Mouse (Mus musculus) fibroblast of lung, adult 2 months (primary cell): ENCODE data around the gene Pacsin1.
"Not testable (repeated sequence)": the region's sequence is repeated elsewhere in the genome, so short reads cannot be mapped to it uniquely, and the experiment has no call there.

Experiments used
- DNase-seq: peaks from one replicate; pipeline ENCODE4 v3.0.0-alpha.2; 2011; ENCODE audit warnings: low read depth

Gene Pacsin1

DNA sequence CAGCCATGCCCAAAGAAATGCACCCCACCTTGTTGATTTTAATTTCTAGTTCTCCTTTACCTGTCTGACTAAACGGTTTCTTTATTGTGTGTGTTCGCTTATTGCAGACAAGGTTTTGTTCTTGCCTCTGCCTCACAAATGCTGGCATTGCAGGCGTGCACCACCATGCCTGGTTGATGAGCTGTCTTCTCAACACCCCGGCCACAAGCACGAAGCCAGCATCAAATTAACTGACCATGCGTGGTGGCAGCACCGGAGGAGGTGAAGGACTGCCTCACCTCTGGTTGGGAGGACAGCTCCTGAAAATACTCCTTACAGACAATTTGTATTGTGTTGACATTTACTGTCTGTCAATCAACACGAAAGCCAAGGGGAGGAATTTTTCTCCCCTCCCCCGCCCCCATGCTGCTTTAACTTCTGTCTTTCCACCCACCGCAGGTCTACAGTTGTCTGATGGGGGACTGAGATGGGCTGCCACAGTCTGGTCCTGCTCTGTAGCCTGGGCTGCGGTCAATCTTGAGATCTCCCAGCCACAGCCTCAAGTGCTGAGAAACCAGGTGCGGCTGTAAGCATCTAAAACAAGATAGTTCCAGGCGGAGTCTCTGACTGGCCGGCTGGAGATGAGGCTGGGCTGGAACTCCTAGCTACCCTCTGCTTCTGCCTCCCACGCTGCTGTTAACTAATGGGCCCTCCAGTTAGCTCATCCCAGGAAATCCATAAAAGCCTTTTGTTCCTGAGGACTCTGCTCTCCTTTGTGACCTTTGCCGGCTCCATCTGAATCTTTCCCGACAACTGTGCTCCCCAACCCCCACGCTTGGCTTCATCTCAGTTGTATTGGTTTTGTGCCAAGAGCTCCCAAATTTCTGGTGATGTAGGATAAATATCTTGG lies 18.9 kb upstream of the Pacsin1 start, which contains the start of gene Rps10:
Gene Rps10 (minus strand): TSS at position 538 of the 889 bp plus-strand sequence.
- DNase-seq, result no peak

GRCm38 (mm10) chr17:27637333-27637732 lies 18.0 kb upstream of the Pacsin1 start:
- DNase-seq, result no peak

DNA sequence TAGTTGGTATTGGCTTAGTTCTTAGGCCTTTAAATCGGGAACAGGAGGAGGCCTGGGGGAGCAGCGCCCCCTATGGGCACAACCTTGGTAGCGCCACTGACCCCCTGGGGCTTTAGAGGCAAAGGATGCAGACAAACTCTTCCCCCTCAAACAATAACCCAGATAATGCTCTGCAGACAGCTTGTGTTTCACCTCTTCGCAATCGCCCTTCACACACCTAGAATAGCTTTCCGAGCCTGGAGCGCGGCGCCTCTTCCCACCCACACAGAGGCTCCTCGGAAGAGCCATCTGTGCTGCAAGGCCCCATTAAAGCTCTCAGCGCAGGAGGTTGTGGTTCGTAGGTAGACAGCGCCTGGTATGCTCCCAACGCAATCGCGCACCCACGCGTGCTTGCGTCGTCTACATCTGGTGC lies 16.4 kb upstream of the Pacsin1 start:
- DNase-seq, result no peak

DNA sequence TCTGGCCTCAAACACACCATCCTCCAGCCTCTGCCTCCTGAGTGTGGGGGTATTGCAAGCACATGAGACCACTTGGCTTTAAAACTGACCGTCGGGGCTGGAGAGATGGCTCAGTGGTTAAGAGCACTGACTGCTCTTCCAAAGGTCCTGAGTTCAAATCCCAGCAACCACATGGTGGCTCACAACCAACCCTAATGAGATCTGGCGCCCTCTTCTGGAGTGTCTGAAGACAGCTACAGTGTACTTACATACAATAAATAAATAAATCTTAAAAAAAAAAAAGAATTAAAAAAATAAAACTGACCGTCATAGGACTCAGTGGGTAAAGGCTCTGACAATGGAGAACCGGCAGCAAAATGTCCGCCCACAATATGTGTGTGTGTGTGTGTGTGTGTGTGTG lies 15.5 kb upstream of the Pacsin1 start:
- DNase-seq, result not testable (repeated sequence)

GRCm38 (mm10) chr17:27642491-27643062 lies 12.7 kb upstream of the Pacsin1 start:
- no peak for DNase-seq

DNA sequence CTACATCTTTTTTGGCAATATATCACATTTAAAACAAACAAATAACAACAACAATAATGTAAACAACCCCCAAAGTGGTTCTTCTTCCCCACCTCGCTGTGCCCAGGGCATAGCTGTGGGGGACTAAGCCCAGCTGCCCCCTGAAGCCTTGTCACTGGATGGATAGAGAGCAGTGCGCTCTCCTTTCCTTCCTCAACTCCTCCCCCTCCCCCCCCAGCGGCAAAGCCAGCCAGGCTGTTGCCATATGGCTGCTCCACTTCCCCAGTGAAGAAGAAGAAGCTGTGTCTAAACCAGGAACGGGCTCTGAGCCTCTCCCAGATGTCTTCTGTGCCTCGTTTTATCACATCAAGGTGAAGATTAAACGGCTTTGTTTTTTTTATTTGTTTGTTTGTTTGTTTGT lies 12.2 kb upstream of the Pacsin1 start:
- DNase-seq, result no peak

- no peak for DNase-seq
Observed at GRCm38 (mm10) chr17:27643756-27644155, 11.6 kb upstream of the Pacsin1 start.

- no peak for DNase-seq
Observed at GRCm38 (mm10) chr17:27644572-27644971, 10.7 kb upstream of the Pacsin1 start.

- DNase-seq, result no peak
Observed at GRCm38 (mm10) chr17:27645807-27646206, 9.5 kb upstream of the Pacsin1 start.

- DNase-seq, result peak; percentile 25
Observed at GRCm38 (mm10) chr17:27650160-27650559, 5.1 kb upstream of the Pacsin1 start.

DNA sequence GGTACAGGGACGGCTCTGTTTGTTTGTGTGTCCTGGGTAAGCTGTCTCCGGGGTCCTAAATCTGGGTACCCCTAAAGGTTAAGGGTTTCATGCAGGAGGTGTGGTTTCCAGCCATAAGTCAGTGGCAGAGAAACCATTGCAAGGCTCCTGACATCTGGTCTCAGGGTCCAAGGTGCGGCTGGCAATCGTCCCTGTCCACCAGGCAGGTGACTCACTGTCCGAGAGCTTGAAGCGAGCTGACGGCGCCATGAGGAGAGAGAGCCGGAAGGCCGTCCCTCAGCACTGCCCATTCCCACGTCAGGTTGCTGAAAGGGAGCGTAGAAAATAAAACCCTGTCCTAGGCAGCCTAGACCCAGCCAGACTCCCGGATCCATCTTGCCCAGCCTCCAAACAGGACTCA lies 4.7 kb upstream of the Pacsin1 start:
- DNase-seq, result no peak

- DNase-seq, result no peak
Observed at GRCm38 (mm10) chr17:27652046-27652790, 3.1 kb upstream of the Pacsin1 start.

DNA sequence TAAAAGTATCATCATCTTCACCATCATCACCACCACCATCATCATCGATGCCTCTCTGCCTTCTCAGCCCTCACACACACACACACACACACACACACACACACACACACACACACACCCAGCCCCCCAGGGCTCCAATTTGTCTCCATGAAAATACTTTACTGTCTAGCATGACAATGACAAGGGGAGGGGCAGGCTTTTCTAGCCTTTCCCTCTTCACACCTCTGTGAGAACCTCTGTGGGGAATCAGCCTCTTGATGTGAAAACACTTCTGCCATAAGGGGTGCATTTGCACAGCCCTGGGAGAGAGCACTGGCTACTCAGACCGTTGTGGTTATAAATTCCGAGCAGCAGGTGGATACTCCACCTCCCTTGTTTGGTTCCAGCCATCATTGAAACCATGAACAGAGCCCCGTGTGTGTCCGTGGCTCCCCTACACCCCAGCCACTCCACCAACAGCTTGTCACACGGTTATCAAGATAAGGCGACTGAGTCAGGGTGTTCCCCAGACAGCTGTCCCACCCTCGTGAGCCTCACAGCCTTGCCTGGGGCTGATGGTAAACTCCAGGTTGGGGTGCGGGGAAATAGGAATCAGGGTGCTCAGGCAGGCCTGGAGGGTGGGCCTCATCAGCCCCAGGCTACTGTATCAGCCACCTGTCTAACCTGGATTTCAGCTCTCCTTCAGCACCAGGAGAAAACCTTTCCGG lies 1.9 kb upstream of the Pacsin1 start:
- DNase-seq, result no peak

DNA sequence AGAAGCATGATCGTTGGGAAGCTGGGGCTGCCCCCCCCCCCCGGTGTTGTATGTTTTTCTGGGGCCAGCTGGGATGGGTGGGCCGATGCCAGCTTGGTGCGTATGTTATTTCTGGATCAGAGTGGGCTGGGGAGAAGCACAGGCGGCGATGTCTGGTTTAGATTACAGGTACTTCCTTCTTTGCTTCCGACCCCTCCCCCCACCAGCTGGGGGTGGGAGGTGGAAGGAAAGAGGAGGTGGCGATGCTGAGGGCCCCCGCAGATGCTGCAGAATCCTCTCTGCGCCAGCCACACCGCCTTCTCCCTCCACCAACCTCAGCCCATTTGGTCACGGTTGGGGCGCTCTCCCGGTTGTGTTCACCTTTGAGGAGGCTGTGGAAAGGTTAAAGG lies 696 bp downstream of the Pacsin1 start:
- no peak for DNase-seq

GRCm38 (mm10) chr17:27656414-27656813 lies 1.1 kb downstream of the Pacsin1 start:
- DNase-seq, result no peak

- no peak for DNase-seq
Observed at GRCm38 (mm10) chr17:27657123-27657522, 1.8 kb downstream of the Pacsin1 start.

DNA sequence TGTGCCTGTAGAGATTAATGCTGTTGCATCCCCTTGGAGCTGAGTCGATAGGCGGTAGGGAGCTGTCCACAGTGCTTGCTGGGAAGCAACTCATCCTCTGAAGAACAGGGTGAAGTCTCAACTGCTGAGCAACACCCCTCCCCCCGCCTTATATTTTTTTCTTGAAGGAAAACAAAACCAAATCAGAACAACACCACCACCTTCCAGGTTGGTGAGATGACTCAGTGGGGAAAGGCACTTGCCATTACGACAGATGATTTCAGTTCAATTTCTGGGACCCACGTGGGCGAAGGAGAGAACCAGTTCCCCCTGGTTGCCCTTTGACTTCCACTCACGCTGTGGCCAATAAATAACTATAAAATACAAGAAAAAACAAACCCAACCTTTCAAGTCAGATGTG lies 3.5 kb downstream of the Pacsin1 start:
- DNase-seq, result no peak

GRCm38 (mm10) chr17:27671720-27672119 lies 16.4 kb downstream of the Pacsin1 start:
- no peak for DNase-seq

GRCm38 (mm10) chr17:27673945-27674344 lies 18.6 kb downstream of the Pacsin1 start:
- no peak for DNase-seq

DNA sequence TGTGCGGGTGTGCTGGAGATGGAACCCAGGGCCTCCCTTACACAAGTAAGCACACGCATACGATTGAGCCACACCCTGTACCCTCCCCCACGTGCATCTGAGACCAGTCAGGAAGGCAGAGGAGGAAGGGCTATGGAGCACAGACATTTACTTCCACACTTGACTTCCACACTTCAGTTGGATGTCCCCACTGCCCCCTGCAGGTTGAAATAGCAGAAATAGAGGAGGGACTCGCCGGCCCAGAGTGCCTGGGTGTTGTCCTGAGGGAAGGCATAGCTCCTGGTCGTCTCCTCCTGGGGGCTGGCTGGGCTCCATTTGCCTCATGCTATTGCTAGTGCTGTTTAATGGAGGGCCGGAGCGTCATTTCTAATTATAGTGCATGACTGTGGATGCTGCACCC lies 20.1 kb downstream of the Pacsin1 start:
- DNase-seq, result no peak

- no peak for DNase-seq
Observed at GRCm38 (mm10) chr17:27676270-27676669, 21.0 kb downstream of the Pacsin1 start.

DNA sequence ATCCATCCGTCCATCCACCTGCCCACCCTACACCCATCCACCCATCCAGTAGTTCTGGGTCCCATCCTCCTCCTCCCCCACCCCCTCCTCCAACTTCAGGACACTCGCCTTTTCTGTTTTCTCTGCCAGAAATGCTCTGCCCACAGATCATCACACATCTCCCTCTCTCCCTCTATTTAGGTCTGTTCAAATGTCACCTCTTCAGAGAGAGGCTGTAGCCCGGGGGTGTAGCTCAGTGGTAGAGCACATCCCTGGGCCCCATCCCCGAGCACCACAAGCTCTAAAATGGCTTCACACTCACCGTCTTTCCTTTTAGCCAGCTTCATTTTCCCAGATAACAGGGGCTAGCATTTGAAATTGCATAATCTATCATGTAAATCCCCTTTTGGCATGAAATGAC lies 22.4 kb downstream of the Pacsin1 start:
- no peak for DNase-seq
